Mouse (Mus musculus): ENCODE measurements at regions not wholly inside any gene's neighbourhood (a gene's known extent, or its start where the extent isn't known, plus 50 kb on each side); places are given as distances from the start of the nearest gene placed in this dataset.

- no peak for DNase-seq (ENCODE audit: extremely low spot score in 1 of 2, low spot score in 2 of 2)
- intact Hi-C loops (cut with DNase I): loop anchor here (10.0 kb wide), 1 partner anchor 286 kb away; no protein-coding TSS in a partner anchor
Observed at GRCm38 (mm10) chr14:31940900-31941299, 87.9 kb upstream of the Galnt15 start.

GRCm38 (mm10) chr14:31942266-31942960, 86.4 kb upstream of the Galnt15 start:
- peak in 1 of 2 experiments; percentile 50 for DNase-seq (ENCODE audit: extremely low spot score in 1 of 2, low spot score in 2 of 2)
- intact Hi-C loops (cut with DNase I): loop anchor here (10.0 kb wide), 1 partner anchor 288 kb away; no protein-coding TSS in a partner anchor

- intact Hi-C loops (cut with DNase I): loop anchor here (10.0 kb wide), 1 partner anchor 290 kb away; no protein-coding TSS in a partner anchor
- DNase-seq (ENCODE audit: extremely low spot score in 1 of 2, low spot score in 2 of 2): no peak
Observed at GRCm38 (mm10) chr14:31944682-31945081, 84.1 kb upstream of the Galnt15 start.

GRCm38 (mm10) chr14:31945125-31945524, 83.7 kb upstream of the Galnt15 start:
- intact Hi-C loops (cut with DNase I): loop anchor here (10.0 kb wide), 1 partner anchor 290 kb away; no protein-coding TSS in a partner anchor
- peak in 1 of 2 experiments; percentile 54 for DNase-seq (ENCODE audit: extremely low spot score in 1 of 2, low spot score in 2 of 2)

DNA sequence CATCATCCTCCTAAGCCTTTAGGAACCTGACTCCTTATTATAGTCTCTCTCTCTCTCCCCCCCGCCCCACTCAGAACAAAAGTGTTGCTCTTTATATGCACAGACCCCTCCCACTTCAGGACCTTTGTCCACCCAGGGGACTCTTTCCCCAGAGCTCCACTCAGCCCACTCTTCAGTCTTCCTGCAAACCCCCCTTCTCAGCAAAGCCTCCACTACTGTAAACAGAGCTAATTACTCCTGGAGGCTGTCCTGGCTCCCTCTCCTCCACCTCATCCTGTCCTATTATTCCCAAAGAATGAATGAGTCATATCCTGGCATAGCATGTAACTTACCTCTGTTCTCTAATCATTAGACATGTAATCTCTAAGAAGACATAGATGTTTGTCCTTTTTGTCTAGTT, 82.8 kb upstream of the Galnt15 start:
- DNase-seq (ENCODE audit: extremely low spot score in 1 of 2, low spot score in 2 of 2): no peak
- intact Hi-C loops (cut with DNase I): loop anchor here (10.0 kb wide), 1 partner anchor 291 kb away; no protein-coding TSS in a partner anchor

- no peak for DNase-seq (ENCODE audit: extremely low spot score in 1 of 2, low spot score in 2 of 2)
- intact Hi-C loops (cut with DNase I): loop anchor here (10.0 kb wide), 1 partner anchor 292 kb away; no protein-coding TSS in a partner anchor
Observed at GRCm38 (mm10) chr14:31947246-31947645, 81.5 kb upstream of the Galnt15 start.

DNA sequence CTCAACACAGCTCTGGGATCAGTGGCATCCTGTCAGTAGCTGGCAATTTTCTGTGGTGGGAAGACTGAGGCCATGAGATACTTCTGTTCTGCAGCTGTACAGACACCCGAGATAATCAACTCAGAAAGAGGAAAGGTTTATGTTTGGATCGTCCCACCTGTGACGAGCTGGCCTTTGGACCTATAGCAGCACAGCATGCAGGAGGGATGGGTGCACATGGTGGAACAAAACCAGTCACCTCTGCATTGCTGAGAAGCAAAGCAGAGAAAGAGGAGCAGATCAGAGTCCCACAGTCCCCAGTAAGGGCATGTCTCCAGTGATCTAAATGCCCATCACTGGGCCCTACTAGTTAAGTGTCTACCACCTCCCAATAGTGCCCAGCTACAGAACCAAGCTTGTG, 76.9 kb upstream of the Galnt15 start:
- DNase-seq (ENCODE audit: extremely low spot score in 1 of 2, low spot score in 2 of 2): no peak
- intact Hi-C loops (cut with DNase I): no loop called here

GRCm38 (mm10) chr14:31953783-31954182, 75.0 kb upstream of the Galnt15 start:
- intact Hi-C loops (cut with DNase I): no loop called here
- DNase-seq (ENCODE audit: extremely low spot score in 1 of 2, low spot score in 2 of 2): no peak

DNA sequence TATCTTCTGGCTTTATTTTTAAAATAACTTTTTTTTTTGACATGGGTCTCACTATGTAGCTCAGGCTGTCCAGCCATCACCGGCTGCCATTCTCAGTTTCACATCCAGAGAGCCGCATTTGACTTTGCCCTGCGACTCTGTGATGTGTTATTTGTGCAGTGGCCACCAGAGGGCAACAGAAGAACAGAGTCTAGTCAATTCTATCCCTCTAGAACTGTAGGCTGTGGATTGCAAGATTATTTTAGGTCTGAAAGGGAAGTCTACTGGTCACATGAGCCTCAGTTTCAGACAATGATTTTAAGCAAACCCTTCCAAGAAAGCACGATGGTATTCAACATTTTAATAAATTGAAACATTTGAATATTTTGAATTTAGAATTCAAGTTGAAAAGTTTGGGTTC, 73.8 kb upstream of the Galnt15 start:
- intact Hi-C loops (cut with DNase I): loop anchor here (1.0 to 5.0 kb wide), 2 partner anchors 77 to 122 kb away; no protein-coding TSS in a partner anchor
- DNase-seq (ENCODE audit: extremely low spot score in 1 of 2, low spot score in 2 of 2): peak; percentile 85 to 87

GRCm38 (mm10) chr14:31957211-31957638, 71.6 kb upstream of the Galnt15 start:
- no peak for DNase-seq (ENCODE audit: extremely low spot score in 1 of 2, low spot score in 2 of 2)
- intact Hi-C loops (cut with DNase I): loop anchor here (5.0 kb wide), 1 partner anchor 120 kb away; no protein-coding TSS in a partner anchor

- DNase-seq (ENCODE audit: extremely low spot score in 1 of 2, low spot score in 2 of 2): no peak
- intact Hi-C loops (cut with DNase I): no loop called here
Observed at GRCm38 (mm10) chr14:31960201-31960854, 68.5 kb upstream of the Galnt15 start.

GRCm38 (mm10) chr14:31961442-31961841, 67.3 kb upstream of the Galnt15 start:
- intact Hi-C loops (cut with DNase I): no loop called here
- DNase-seq (ENCODE audit: extremely low spot score in 1 of 2, low spot score in 2 of 2): no peak

GRCm38 (mm10) chr14:31963131-31963911, 65.5 kb upstream of the Galnt15 start:
- DNase-seq (ENCODE audit: extremely low spot score in 1 of 2, low spot score in 2 of 2): peak in 1 of 2 experiments; percentile 59
- intact Hi-C loops (cut with DNase I): no loop called here

- no peak for DNase-seq (ENCODE audit: extremely low spot score in 1 of 2, low spot score in 2 of 2)
- intact Hi-C loops (cut with DNase I): no loop called here
Observed at GRCm38 (mm10) chr14:31964076-31964475, 64.7 kb upstream of the Galnt15 start.

GRCm38 (mm10) chr14:31964831-31965230, 64.0 kb upstream of the Galnt15 start:
- no peak for DNase-seq (ENCODE audit: extremely low spot score in 1 of 2, low spot score in 2 of 2)
- intact Hi-C loops (cut with DNase I): no loop called here

GRCm38 (mm10) chr14:31969531-31969930, 59.3 kb upstream of the Galnt15 start:
- intact Hi-C loops (cut with DNase I): no loop called here
- no peak for DNase-seq (ENCODE audit: extremely low spot score in 1 of 2, low spot score in 2 of 2)

DNA sequence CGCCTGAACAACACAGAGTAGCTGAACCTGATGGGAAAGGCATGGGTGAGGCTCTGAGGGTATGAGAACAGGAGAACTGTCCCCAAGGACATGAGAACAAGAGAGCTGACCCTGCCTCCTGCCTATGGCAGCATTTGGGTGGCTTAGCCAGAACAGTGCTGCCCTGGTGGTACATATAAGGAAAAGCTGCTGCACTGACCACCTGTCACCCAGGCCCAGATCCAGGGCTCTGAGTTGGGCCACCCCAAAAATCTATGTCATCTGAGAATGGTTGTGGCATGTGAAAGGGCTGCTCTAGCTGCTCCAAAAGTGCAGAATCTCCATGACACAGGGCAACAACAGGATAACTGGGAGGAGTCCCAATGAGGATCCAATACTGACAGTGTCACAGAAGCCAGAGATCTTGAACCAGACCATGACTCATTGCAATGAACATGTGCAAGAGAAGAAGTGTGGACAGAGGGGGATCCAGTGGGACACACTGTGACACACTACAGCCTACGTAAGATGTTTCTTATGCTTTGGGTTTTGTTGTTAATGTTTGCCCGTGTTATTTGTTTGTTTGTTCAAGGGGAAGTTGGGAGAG, 58.5 kb upstream of the Galnt15 start:
- intact Hi-C loops (cut with DNase I): no loop called here
- no peak for DNase-seq (ENCODE audit: extremely low spot score in 1 of 2, low spot score in 2 of 2)

DNA sequence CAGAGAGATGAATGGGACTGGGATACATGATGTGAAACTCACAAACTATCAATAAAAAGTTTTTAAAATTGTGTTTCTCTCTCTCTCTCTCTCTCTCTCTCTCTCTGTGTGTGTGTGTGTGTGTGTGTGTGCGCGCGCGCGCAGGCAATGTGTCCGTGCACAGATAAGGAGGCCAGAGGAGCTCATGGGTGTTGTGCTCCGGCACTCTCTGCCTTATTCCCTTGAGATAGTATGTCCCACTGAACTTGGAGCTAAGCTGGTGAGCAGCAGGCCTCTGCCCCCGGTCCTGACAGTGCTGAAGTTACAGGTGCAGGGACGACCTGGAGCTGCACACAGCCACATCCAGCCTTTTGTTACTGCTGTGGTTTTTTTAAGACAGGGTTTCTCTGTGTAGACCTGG, 57.9 kb upstream of the Galnt15 start:
- intact Hi-C loops (cut with DNase I): no loop called here

GRCm38 (mm10) chr14:31973702-31974101, 55.1 kb upstream of the Galnt15 start:
- intact Hi-C loops (cut with DNase I): no loop called here
- no peak for DNase-seq (ENCODE audit: extremely low spot score in 1 of 2, low spot score in 2 of 2)

More for the DNA sequence above, 57.9 kb upstream of the Galnt15 start:
- no peak for DNase-seq (ENCODE audit: extremely low spot score in 1 of 2, low spot score in 2 of 2)
